Mouse (Mus musculus) adrenal gland, postnatal 14 days (tissue): ENCODE measurements around the gene Tmem191c. TPM values are rescaled to one million over a fixed set of nuclear protein-coding genes. Genes with fewer than 3 reads are reported as not detected.
A peak's percentile ranks its signal among the peaks of the same experiment; 100 is the strongest.
"Not testable (repeated sequence)": the region's sequence is repeated elsewhere in the genome, so short reads cannot be mapped to it uniquely, and the experiment has no call there.

Experiments used
- DNase-seq: peaks from one replicate; pipeline ENCODE4 v3.0.0; 2021; ENCODE audit warnings: mixed read lengths
- long read RNA-seq, 2 experiments: library from polyadenylated mRNA; stranded (forward); transcript quantifications; one replicate each; pipeline ENCODE4 v2.0.0; 2021
- total RNA-seq: library from RNA; stranded (reverse); gene quantifications from 2 replicates; pipeline ENCODE4 v1.2.3, GENCODE M21; 2021

Tmem191c gene
- total RNA-seq, result 8.4 and 10.5 TPM in 2 replicates
- long read RNA-seq, experiment 1, partial matches to known transcripts, result 2 of 18 reads
- long read RNA-seq, experiment 1, other reads (novel, unspliced or antisense), result 10 of 18 reads
- long read RNA-seq, experiment 2, transcript Tmem191c-201 (10 exons, 1,631 nt), result major isoform, 10 of 15 reads
- long read RNA-seq, experiment 2, partial matches to known transcripts, result 2 of 15 reads
- long read RNA-seq, experiment 2, other reads (novel, unspliced or antisense), result 3 of 15 reads

- DNase-seq, result no peak
Observed at GRCm38 (mm10) chr16:17275721-17276120, at the start of gene Tmem191c. Tmem191c (plus strand) TSS chr16:17276077.

DNA sequence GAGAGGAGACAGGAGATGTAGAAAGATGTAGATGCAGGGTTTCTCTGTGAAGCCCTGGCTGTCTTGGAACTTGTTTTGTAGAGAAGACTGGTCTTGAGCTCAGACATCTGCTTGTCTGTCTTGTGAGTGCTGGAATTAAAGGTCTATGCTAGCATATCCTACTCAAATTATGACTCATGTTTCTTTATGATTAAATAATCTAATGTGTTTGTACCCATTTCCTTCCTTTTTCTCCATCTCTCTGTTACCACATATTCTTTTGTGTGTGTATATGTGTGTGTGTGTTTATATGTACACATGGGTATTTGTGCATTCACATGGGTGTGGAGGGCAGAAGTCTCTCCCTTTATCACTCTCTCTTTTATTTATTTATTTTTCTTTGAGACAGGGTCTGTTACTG lies 49.4 kb upstream of the Tmem191c start:
- no peak for DNase-seq

DNA sequence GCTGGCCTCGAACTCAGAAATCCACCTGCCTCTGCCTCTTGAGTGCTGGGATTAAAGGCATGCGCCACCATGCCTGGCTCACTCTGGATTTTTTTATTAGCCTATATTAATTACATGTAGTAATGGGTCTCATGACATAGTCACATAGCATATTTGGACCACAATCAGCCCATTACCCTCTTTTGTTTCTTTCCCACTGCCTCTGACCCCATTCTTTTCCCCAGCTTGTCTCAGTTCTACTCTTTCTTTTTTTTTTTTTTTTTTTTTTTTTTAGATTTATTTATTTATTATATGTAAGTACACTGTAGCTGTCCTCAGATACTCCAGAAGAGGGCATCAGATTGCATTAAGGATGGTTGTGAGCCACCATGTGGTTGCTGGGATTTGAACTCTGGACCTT lies 44.4 kb upstream of the Tmem191c start:
- not testable (repeated sequence) for DNase-seq

GRCm38 (mm10) chr16:17232794-17233701 lies 42.8 kb upstream of the Tmem191c start, which contains the start of gene Hic2:
Hic2 (plus strand) TSS chr16:17233572.
- peak; percentile 97 for DNase-seq

GRCm38 (mm10) chr16:17233702-17234498 lies 42.0 kb upstream of the Tmem191c start:
- DNase-seq, result peak; percentile 55

DNA sequence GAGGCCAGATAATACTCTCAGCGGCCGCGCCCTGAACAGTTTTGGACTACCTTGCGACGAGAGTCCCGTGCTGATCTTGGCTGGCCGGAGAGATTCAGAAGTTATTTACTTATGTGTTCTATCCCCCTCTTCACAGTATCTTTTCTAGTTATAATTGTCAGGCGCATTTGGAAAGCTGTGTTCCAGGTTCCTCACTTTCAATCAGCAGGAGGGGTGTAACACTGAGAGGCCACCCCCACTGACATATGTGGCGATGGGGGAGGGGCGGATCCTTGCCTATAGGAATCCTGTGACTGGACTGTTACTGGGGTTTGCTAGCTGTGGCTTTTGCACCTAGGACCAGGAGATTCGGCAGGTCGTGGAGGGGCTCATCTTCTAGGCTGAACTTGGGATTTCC lies 41.4 kb upstream of the Tmem191c start:
- DNase-seq, result peak; percentile 27

DNA sequence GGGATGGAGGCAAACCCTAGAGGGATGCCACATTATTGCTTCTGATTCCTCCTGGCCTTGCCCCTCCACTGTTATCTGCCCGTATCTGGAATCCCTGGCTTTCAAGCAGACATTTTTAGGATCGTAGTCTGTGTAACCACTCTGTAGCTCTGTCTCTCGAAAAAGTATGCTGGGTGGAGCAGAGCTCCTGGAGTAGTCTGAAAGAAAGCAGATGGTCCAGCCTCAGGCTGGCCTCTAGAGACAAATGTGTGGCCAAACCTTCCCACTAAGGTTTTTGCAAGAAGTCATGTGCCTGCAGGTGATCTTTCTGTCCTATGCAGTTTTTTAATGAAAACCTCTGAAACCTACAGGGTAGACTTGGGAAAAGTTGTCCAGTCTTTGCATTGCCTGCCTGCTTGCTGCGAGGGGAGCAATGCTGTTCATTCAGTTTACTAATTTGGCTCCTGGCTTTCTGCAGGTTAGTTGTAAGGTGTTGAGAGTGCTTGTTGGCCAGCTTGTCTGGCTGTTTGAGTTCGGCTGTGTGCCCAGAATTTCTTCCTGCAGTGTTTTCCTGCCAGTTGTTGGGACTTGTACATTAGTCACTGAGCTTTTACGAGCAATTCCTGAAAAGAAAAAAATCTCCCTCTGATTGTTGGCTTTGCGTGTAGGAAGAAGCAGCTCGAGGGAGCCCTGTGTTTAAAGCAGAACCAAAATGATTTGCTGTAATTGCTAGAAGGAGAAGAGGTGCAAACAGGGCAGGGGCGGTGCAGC lies 40.8 kb upstream of the Tmem191c start:
- DNase-seq, result peak; percentile 66

DNA sequence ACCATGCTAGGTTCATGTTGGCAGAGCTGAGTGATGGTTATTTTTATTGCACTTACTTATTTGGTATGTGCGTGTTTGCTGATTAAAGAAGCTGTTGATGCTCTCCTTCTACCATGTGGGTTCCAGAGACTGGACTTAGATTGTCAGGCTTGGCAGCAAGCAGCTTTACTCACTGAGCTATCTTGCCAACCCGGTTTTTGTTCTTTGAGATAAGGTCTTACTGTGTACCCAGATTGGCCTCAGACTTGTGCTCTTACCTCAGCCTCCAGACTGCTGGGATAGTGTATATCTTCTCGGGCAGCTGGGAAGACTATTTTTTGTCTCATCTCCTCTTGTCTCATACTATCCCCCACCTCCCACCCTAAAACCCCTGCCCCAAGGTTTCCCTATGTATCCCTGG lies 38.2 kb upstream of the Tmem191c start:
- no peak for DNase-seq

DNA sequence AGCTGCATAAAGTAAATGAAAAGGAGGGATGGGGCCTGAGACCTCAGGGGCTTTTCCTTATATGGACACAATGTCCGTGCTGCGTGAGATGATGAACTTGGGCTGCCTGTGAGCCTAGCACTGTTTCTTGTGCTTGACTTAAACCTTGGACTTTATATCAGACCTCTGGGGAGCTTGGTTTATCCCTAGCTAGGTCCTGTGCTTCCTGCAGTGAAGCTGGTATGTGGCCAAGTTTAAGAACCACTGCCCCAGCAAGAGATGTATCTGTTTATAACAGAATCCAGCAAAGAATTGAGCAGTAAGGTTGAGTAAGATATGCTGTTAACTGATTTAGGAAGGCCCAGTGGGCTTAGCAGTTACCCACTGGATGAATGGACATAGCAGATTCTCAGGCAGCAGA lies 36.5 kb upstream of the Tmem191c start:
- no peak for DNase-seq

DNA sequence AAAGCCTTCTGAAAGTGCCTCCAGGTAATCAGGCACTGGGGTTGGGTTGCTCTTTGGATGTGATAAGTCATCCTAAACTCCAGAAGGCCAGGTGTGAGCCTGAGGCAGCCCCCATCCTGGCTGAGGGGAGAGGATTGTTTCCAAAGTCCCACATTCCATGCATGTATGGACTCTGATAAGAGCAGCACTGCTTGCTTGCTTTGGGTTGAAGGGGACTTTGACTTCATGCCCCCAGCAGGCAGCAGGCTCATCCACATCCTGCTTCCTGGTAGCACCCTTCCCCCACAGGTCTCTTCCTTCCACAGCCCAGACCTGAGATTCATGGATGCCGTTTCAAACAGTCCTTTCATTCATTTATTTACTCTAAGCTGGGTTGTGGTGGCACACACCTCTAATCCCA lies 32.1 kb upstream of the Tmem191c start:
- DNase-seq, result no peak

- no peak for DNase-seq
Observed at GRCm38 (mm10) chr16:17244996-17245395, 30.9 kb upstream of the Tmem191c start.

- DNase-seq, result peak; percentile 48
Observed at GRCm38 (mm10) chr16:17247727-17248126, 28.1 kb upstream of the Tmem191c start.

DNA sequence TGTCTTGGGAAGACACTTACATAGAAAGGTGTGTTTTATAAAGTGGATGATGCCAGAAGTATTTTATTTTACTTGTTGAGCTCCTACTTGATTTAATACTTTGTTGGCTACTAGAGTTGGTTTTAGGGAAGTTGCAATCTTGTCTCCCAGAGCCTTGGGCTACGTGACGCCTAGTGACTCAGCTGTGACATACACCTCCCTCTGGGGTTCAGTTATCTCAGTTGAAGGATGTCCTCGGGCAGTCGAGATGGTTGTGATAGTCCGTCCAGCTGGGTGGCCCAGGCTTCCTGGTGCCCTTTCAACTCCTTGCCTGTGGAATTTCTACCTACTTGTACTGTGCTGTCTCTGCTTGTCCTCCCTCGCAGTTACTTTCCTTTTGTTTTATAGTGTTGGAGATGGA lies 26.7 kb upstream of the Tmem191c start:
- DNase-seq, result peak; percentile 68

- peak; percentile 83 for DNase-seq
Observed at GRCm38 (mm10) chr16:17251539-17251938, 24.3 kb upstream of the Tmem191c start.

- DNase-seq, result no peak
Observed at GRCm38 (mm10) chr16:17252086-17252726, 23.7 kb upstream of the Tmem191c start.

DNA sequence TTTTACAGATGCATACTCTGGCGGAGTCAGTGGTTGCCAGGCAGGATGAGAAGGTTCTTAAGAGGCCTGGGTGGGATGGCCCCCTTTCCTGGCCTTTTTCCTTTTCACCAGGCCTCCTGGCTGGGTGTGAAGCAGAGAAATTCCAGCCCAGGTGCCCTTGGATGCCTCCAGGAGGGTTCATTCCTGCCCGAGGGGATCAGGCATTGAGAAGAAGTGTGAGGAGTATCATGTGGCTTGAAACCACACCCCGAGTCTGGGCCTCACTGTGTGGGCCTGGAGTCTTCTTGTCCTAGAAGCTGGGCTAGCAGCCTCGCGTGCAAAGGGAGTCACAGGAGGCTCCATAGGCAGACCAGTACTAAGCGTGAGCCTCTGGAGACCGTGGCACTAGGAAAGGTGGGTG lies 23.0 kb upstream of the Tmem191c start:
- DNase-seq, result no peak

- no peak for DNase-seq
Observed at GRCm38 (mm10) chr16:17254005-17254597, 21.8 kb upstream of the Tmem191c start.

GRCm38 (mm10) chr16:17255270-17255669 lies 20.6 kb upstream of the Tmem191c start:
- DNase-seq, result no peak

GRCm38 (mm10) chr16:17257359-17257821 lies 18.5 kb upstream of the Tmem191c start:
- DNase-seq, result peak; percentile 45

- no peak for DNase-seq
Observed at GRCm38 (mm10) chr16:17258917-17259316, 17.0 kb upstream of the Tmem191c start.

- DNase-seq, result no peak
Observed at GRCm38 (mm10) chr16:17261341-17261740, 14.5 kb upstream of the Tmem191c start.
